Mouse (Mus musculus) limb, embryonic 11.5 days (tissue): ENCODE measurements at regions not wholly inside any gene's neighbourhood (a gene's known extent, or its start where the extent isn't known, plus 50 kb on each side); places are given as distances from the start of the nearest gene placed in this dataset.

Experiments used
- ATAC-seq: fragments of 200-750 bp; cut with Nextera tagmentation; 2 replicates; pipeline ENCODE4 v1.8.0; 2017; ENCODE audit warnings: low read depth; ENCODE audit not compliant: insufficient number of reproducible peaks, low FRiP score, low TSS enrichment
- DNase-seq: peaks from one replicate; pipeline ENCODE4 v3.0.0-alpha.2; 2015; ENCODE audit warnings: low spot score
- H3K27ac ChIP-seq: fragments of 300-500 bp; sonication (generic); replicated peaks from 2 replicates; pipeline ENCODE4 v1.5.1; 2014; ENCODE audit warnings: low read depth, mild to moderate bottlenecking, low read length
- H3K27me3 ChIP-seq: fragments of 300-500 bp; sonication (generic); 2 replicates; pipeline ENCODE4 v1.6.1; 2014; ENCODE audit warnings: mild to moderate bottlenecking, low read length, mixed read lengths; ENCODE audit not compliant: control insufficient read depth, insufficient read depth
- H3K36me3 ChIP-seq: fragments of 300-500 bp; sonication (generic); 2 replicates; pipeline ENCODE4 v1.6.1; 2014; ENCODE audit warnings: mild to moderate bottlenecking, low read length, moderate library complexity, mixed read lengths; ENCODE audit not compliant: control insufficient read depth, insufficient read depth
- H3K4me1 ChIP-seq: fragments of 300-500 bp; sonication (generic); 2 replicates; pipeline ENCODE4 v1.6.1; 2014; ENCODE audit warnings: low read length, mixed read lengths; ENCODE audit not compliant: control insufficient read depth, insufficient read depth
- H3K4me2 ChIP-seq: fragments of 300-500 bp; sonication (generic); 2 replicates; pipeline ENCODE4 v1.6.1; 2014; ENCODE audit warnings: low read depth, mild to moderate bottlenecking, moderate library complexity; ENCODE audit not compliant: severe bottlenecking
- H3K4me3 ChIP-seq: fragments of 300-500 bp; sonication (generic); 2 replicates; pipeline ENCODE4 v1.5.1; 2014; ENCODE audit warnings: low read depth, low read length
- H3K9ac ChIP-seq: fragments of 300-500 bp; sonication (generic); 2 replicates; pipeline ENCODE4 v1.6.1; 2014; ENCODE audit warnings: mild to moderate bottlenecking, low read length
- H3K9me3 ChIP-seq: fragments of 300-500 bp; sonication (generic); 2 replicates; pipeline ENCODE4 v1.6.1; 2016; ENCODE audit warnings: low read length; ENCODE audit not compliant: control insufficient read depth
- WGBS: fragments of 180-500 bp; shearing (Covaris S2); extraction: QIAGEN DNeasy Blood & Tissue Kit; methylation state at CpG from one replicate; pipeline ENCODE4 v1.1.7; 2014; 5-methylcytosine and 5-hydroxymethylcytosine counted together

DNA sequence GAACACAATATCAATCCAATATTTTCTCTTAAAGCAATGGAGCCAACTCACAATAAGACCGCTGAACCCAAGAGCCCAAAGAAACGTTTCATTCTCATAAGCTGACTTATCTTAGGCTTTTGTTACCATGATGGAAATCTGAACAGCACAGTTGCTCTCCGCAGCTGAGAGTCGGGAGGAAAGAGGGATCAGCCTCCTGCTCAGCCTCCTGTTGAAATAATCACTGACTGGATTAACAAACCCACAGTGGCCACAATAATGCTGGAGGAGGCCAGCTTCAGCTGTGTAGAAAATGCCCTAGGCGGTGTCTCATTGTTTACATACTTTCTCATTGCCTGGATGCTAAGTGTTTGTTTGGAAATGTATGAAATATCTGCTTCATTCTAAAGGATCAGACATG lies 398.1 kb downstream of the Rnd3 start:
- DNase-seq (no peak), ATAC-seq (no peak)
- 88% methylated on average over 5 of the region's 5 CpGs for WGBS
- Histone ChIP-seq H3K9ac (no peak overlapping the region), H3K4me3 (no peak overlapping the region), H3K4me1 (no peaks in the 10 kb centered on the region), H3K27ac (no peak overlapping the region), H3K27me3 (no peaks in the 10 kb centered on the region), H3K36me3 (no peaks in the 10 kb centered on the region), H3K9me3 (no peaks in the 10 kb centered on the region), H3K4me2 (no peak overlapping the region)

DNA sequence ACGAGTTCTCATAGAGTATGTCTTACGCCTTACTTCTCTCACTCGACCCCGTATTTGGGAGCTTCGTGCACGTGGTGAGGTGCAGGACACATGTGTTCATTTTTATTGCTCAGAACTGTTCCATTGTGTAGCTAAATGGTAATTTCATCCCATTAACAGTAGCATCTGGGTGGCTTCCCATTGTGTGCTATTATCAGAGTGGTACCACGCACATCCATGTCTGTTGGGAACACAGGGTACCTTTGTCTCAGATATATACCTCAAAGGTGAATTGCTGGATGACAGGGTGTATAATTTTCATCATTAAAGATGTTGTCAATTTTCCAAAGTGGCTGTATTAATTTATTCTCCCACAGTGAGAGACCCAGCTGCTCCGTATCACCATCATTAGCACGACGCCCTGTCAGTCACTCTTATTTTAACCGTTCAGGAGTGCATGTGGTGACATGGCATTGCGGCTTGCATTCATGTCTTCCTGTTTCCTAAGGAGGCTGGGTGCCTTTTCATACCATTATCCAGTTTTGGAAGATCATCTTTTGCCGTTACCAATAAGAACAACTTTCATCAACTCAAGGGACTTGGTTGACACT lies 404.2 kb downstream of the Rnd3 start:
- no peak overlapping the region for H3K9ac ChIP-seq
- no peak for ATAC-seq
- no peak overlapping the region for H3K4me2 ChIP-seq
- H3K4me3 ChIP-seq, result no peak overlapping the region
- H3K36me3 ChIP-seq, result no peaks in the 10 kb centered on the region
- WGBS, result 79% methylated on average over 13 of the region's 13 CpGs
- DNase-seq, result no peak
- no peaks in the 10 kb centered on the region for H3K4me1 ChIP-seq
- H3K27ac ChIP-seq, result no peak overlapping the region
- no peaks in the 10 kb centered on the region for H3K27me3 ChIP-seq
- no peaks in the 10 kb centered on the region for H3K9me3 ChIP-seq

DNA sequence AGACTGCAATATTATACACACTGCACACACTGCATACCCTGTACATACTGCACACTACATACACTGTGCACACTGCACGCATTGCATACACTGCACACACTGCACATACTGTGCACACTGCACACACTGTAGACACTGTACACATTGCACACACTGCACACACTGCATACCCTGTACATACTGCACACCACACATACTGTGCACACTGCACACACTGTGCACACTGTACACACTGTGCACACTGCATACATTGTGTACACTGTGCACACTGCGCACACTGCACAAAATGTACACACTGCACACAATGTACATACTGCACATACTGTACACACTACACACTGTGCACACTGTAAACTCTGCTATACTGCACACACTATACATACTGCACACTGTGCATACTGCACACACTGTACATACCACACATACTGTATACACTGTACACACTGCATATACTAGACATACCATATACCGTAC lies 405.1 kb downstream of the Rnd3 start:
- ATAC-seq, result peak; percentile 57; the same call in 1 of the 2 replicates
- Histone ChIP-seq H3K4me1 (no peaks in the 10 kb centered on the region), H3K4me2 (no peak overlapping the region), H3K36me3 (no peaks in the 10 kb centered on the region), H3K9me3 (no peaks in the 10 kb centered on the region), H3K4me3 (no peak overlapping the region), H3K27ac (no peak overlapping the region), H3K27me3 (no peaks in the 10 kb centered on the region), H3K9ac (no peak overlapping the region)
- no peak for DNase-seq
- 97% methylated on average over 3 of the region's 3 CpGs for WGBS

DNA sequence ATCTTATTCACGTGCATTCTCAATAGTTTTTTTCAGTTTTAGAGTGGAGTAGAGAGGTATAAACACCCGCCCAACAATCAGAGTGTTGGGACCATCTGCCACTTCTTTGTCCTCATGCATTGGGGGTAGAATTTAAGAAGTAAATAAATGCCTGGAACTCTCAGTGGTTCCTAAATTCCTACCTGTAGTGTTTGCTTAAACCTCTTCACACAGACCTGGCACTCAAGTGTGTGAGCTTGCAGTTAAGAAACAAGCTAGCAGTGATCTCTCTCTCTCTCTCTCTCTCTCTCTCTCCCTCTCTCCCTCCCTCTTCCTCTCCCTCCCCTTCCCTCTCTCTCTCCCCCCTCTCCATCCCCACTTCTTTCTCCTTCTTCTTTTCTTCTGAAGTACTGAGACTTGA lies 406.5 kb downstream of the Rnd3 start:
- no peak for DNase-seq
- Histone ChIP-seq H3K36me3 (no peaks in the 10 kb centered on the region), H3K4me2 (no peak overlapping the region), H3K4me1 (no peaks in the 10 kb centered on the region), H3K27me3 (no peaks in the 10 kb centered on the region), H3K4me3 (no peak overlapping the region), H3K9me3 (no peaks in the 10 kb centered on the region), H3K27ac (no peak overlapping the region), H3K9ac (no peak overlapping the region)
- 72% methylated on average over 2 of the region's 2 CpGs for WGBS
- ATAC-seq, result no peak

DNA sequence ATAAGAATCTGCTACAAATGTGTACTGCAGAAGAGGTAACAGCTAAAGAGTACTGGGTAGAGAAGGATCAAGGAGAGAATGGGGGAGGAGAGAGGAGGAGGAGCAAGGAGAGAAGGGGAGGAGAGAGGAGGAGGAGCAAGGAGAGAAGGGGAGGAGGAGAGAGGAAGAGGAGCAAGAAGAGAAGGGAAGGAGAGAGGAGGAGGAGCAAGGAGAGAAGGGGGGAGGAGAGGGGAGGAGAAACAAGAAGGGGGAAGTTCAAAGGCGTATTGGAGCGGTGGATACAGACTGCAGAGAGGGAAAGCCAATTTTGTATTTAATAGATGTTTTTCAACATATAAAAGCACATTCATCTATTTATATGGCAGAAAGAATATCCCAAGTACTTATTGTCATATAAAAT lies 407.6 kb downstream of the Rnd3 start:
- Histone ChIP-seq H3K9me3 (no peaks in the 10 kb centered on the region), H3K36me3 (no peaks in the 10 kb centered on the region), H3K4me2 (no peak overlapping the region), H3K27ac (no peak overlapping the region), H3K27me3 (no peaks in the 10 kb centered on the region), H3K9ac (no peak overlapping the region), H3K4me1 (no peaks in the 10 kb centered on the region), H3K4me3 (no peak overlapping the region)
- DNase-seq (no peak), ATAC-seq (no peak)
- WGBS, result 74% methylated on average over 2 of the region's 2 CpGs

DNA sequence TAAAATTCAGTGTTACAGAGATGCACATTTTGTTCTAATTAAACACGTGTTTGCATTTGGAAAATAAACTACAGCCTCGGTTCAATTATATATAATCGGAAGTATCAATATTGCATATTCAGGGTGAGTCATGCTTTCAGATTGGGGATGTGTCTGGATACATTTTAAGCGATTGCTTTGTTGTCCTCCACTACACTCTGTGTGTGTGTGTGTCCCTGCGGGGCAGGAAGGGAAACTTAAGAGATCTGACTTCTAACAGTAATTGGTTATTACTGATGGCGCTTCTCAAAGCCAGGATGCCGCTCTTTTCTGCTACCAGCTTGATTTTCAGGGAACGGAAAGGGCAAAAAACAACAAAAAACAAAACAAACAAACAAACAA lies 409.3 kb downstream of the Rnd3 start:
- ATAC-seq (no peak), DNase-seq (no peak)
- no peak overlapping the region for H3K4me2 ChIP-seq
- 72% methylated on average over 8 of the region's 8 CpGs for WGBS
- H3K4me3 ChIP-seq, result no peak overlapping the region
- H3K36me3 ChIP-seq, result no peaks in the 10 kb centered on the region
- no peaks in the 10 kb centered on the region for H3K9me3 ChIP-seq
- no peak overlapping the region for H3K9ac ChIP-seq
- no peaks in the 10 kb centered on the region for H3K4me1 ChIP-seq
- H3K27ac ChIP-seq, result no peak overlapping the region
- no peaks in the 10 kb centered on the region for H3K27me3 ChIP-seq

DNA sequence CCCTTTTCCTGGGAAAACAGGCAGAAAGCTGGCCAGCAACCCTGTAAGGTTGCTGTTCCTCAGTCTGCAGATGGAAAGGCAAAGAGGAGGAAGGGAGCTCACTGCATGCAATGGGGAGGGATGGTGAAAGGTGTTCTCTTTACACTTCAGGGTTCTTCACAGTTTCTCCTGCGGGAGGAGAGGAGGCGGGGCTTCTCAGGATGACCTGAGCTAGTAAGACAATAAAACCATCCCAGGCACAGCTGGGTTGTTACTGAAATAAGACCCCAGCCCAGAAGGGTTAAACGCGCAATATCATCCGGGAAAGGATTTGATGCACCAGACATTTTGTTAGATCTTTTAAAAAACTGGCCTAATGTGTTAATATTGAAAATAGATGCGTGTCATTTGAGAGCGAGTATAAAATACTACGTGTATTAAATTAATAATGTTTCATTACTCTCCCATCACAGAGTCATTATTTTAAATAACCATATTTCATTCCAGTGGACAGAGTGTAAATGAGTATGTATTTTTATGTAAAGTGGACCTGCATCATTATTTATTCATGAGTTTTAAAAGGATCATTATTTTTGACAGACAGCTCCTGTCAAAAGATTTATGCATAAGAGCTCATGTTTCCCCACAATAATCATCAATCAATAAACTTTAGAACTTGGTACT lies 409.8 kb downstream of the Rnd3 start:
- no peak for ATAC-seq
- no peaks in the 10 kb centered on the region for H3K4me1 ChIP-seq

DNA sequence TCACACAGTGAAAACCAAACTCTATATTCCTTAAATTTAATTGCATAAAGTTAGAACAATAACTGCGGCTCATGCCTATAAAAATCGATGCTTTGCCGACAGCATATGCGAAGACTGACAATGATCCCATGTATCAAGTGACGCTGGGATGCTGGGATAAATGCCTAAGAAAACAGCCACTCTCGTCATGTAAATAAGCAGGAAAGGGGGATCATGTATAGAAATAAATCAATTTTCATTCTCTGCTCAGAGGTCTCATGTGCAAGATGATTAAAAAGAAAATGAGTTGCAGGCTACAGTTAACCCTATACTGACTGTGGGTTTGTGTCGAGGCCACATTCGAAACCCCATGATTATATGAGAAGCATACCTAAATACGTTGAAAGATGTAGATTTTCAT lies 411.2 kb downstream of the Rnd3 start:
- DNase-seq (no peak), ATAC-seq (no peak)
- Histone ChIP-seq H3K9ac (no peak overlapping the region), H3K4me2 (no peak overlapping the region), H3K4me1 (no peaks in the 10 kb centered on the region), H3K27me3 (no peaks in the 10 kb centered on the region), H3K36me3 (no peaks in the 10 kb centered on the region), H3K27ac (no peak overlapping the region), H3K9me3 (no peaks in the 10 kb centered on the region), H3K4me3 (no peak overlapping the region)
- 75% methylated on average over 9 of the region's 9 CpGs for WGBS

More for the DNA sequence above, 409.8 kb downstream of the Rnd3 start:
- H3K4me2 ChIP-seq, result no peak overlapping the region
- no peak overlapping the region for H3K27ac ChIP-seq
- H3K9ac ChIP-seq, result no peak overlapping the region
- no peaks in the 10 kb centered on the region for H3K36me3 ChIP-seq
- WGBS, result 49% methylated on average over 8 of the region's 8 CpGs
- no peak overlapping the region for H3K4me3 ChIP-seq
- H3K9me3 ChIP-seq, result no peaks in the 10 kb centered on the region
- no peak for DNase-seq
- H3K27me3 ChIP-seq, result no peaks in the 10 kb centered on the region

DNA sequence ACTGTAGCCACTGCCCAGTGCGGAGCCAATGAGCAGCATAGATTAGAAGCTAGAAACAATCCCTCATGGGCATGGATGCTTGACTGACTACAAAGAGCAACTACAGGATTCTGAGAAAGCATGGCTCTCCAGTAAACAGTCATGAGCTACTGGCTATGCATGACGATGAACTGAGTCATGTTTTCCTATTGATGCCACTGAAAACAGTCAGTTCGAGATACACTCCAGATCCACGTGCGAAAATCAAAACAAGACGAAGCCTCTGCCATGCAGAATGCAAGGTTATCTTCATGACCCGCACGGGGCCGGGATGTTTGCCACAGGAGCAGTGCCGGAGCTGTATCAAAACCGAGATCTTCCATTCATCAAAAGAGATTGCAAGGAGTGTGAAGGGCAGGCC lies 413.9 kb downstream of the Rnd3 start:
- DNase-seq, result no peak
- ATAC-seq, result no peak
- Histone ChIP-seq H3K36me3 (no peaks in the 10 kb centered on the region), H3K4me2 (no peak overlapping the region), H3K27ac (no peak overlapping the region), H3K27me3 (no peaks in the 10 kb centered on the region), H3K4me1 (no peaks in the 10 kb centered on the region), H3K9ac (no peak overlapping the region), H3K9me3 (no peaks in the 10 kb centered on the region), H3K4me3 (no peak overlapping the region)
- WGBS, result 84% methylated on average over 11 of the region's 11 CpGs
